Mouse (Mus musculus) neural tube, embryonic 13.5 days (tissue): ENCODE results near the gene Ncf1. TPM values are rescaled to one million over a fixed set of nuclear protein-coding genes. Genes with fewer than 3 reads are reported as not detected.

Experiments
- ATAC-seq: fragments of 200-750 bp; cut with Nextera tagmentation; 2 replicates; pipeline ENCODE4 v1.8.0; 2017; ENCODE audit warnings: low read depth, mild to moderate bottlenecking, moderate TSS enrichment, moderate library complexity
- H3K27ac ChIP-seq: fragments of 300-500 bp; sonication (generic); replicated peaks from 2 replicates; pipeline ENCODE4 v1.5.1; 2015; ENCODE audit warnings: moderate library complexity, mild to moderate bottlenecking, inconsistent platforms
- H3K27me3 ChIP-seq: fragments of 300-500 bp; sonication (generic); 2 replicates; pipeline ENCODE4 v1.6.1; 2015; ENCODE audit warnings: mild to moderate bottlenecking, inconsistent platforms
- H3K36me3 ChIP-seq: fragments of 300-500 bp; sonication (generic); 2 replicates; pipeline ENCODE4 v1.6.1; 2015; ENCODE audit warnings: mild to moderate bottlenecking, inconsistent platforms
- H3K4me1 ChIP-seq: fragments of 300-500 bp; sonication (generic); replicated peaks from 2 replicates; pipeline ENCODE4 v1.6.1; 2015; ENCODE audit warnings: inconsistent platforms
- H3K4me2 ChIP-seq: fragments of 300-500 bp; sonication (generic); 2 replicates; pipeline ENCODE4 v1.6.1; 2015; ENCODE audit warnings: inconsistent platforms, mild to moderate bottlenecking, moderate library complexity
- H3K4me3 ChIP-seq: fragments of 300-500 bp; sonication (generic); 2 replicates; pipeline ENCODE4 v1.5.1; 2015; ENCODE audit warnings: mild to moderate bottlenecking, inconsistent platforms
- H3K9ac ChIP-seq: fragments of 300-500 bp; sonication (generic); 2 replicates; pipeline ENCODE4 v1.6.1; 2015; ENCODE audit warnings: moderate library complexity, mild to moderate bottlenecking, inconsistent platforms
- H3K9me3 ChIP-seq: fragments of 300-500 bp; sonication (generic); 2 replicates; pipeline ENCODE4 v1.6.1; 2016; ENCODE audit warnings: inconsistent platforms
- WGBS: fragments of 180-500 bp; shearing (Covaris S2); methylation state at CpG from one replicate; pipeline ENCODE4 v1.1.7; 2015; 5-methylcytosine and 5-hydroxymethylcytosine counted together
- polyA plus RNA-seq: library from polyadenylated mRNA; unstranded; fragments of >200 nt; fragmentation: Nextera tagmentation; extraction: Ambion mirVana; gene quantifications from 2 replicates; pipeline ENCODE4 v1.2.1, GENCODE M21; 2015

Gene Ncf1
- polyA plus RNA-seq, 1 experiment from 2014 or later: 3.5 TPM

DNA sequence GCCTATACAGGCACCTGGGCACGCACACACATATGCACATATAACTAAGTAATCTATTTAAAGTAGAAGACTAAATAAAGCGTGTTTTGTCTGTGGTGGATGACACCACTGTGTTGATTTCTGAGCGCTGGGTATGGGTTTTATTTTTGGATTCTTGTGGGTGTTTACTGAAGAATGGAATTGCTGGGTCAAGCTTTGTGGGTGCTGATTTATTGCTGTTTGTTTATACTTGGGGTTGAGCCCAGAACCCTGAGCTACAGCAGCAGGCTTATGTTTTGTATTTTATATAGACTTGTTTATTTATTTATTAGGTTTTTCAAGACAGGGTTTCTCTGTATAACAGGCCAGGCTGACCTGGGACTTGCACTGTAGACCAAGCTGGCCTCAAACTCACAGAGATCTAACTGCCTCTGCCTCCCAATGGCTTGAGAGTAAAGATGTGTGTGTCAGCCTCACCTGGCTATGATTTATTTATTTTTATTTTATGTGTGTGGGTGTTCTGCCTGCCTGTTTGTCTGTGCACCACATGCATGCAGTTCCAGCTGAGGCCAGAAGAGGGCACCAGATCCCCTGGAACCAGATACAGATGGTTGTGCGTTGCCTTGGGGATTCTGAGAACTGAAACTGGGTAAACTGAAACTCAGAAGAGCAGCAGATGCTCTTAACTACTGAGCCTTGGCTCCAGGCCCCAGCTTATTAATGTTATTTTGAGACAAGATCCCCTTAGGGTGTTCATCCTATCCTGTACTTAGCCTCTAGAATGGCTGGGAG lies 42.3 kb downstream of the Ncf1 start:
- Histone ChIP-seq H3K4me3 (no peak overlapping the region), H3K4me2 (no peak overlapping the region), H3K27ac (no peak overlapping the region), H3K9ac (no peak overlapping the region), H3K4me1 (peaks cover 16% of the 10 kb centered on the region), H3K36me3 (no peaks in the 10 kb centered on the region), H3K27me3 (no peaks in the 10 kb centered on the region), H3K9me3 (no peaks in the 10 kb centered on the region)
- WGBS: 80% methylated on average over 4 of the region's 4 CpGs
- ATAC-seq: no peak

DNA sequence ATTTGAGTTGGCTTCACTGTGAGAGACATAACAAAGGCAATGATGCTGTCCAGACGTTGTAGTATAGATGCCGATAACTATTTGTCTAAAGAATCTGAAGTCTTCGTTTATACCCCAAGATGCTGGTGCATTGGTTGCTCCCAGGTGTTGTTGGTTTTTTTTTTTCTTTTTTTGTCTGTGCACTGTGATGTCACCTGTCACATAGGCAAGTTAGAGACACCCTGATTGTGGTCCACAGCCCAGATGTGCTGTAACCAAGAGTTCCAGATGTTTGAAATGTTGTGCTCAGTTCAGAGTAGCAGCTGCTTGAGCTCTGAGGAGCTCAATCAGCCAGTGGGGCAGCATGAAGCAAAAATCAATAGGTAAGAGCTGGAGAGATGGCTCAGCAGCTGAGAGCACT lies 43.4 kb downstream of the Ncf1 start:
- no peak overlapping the region for H3K4me2 ChIP-seq
- no peak overlapping the region for H3K4me3 ChIP-seq
- no peak overlapping the region for H3K9ac ChIP-seq
- ATAC-seq: no peak
- no peaks in the 10 kb centered on the region for H3K27me3 ChIP-seq
- H3K27ac ChIP-seq: no peak overlapping the region
- WGBS: 93% methylated on average over 3 of the region's 3 CpGs
- H3K4me1 ChIP-seq: peaks cover 19% of the 10 kb centered on the region
- no peaks in the 10 kb centered on the region for H3K36me3 ChIP-seq
- no peaks in the 10 kb centered on the region for H3K9me3 ChIP-seq

DNA sequence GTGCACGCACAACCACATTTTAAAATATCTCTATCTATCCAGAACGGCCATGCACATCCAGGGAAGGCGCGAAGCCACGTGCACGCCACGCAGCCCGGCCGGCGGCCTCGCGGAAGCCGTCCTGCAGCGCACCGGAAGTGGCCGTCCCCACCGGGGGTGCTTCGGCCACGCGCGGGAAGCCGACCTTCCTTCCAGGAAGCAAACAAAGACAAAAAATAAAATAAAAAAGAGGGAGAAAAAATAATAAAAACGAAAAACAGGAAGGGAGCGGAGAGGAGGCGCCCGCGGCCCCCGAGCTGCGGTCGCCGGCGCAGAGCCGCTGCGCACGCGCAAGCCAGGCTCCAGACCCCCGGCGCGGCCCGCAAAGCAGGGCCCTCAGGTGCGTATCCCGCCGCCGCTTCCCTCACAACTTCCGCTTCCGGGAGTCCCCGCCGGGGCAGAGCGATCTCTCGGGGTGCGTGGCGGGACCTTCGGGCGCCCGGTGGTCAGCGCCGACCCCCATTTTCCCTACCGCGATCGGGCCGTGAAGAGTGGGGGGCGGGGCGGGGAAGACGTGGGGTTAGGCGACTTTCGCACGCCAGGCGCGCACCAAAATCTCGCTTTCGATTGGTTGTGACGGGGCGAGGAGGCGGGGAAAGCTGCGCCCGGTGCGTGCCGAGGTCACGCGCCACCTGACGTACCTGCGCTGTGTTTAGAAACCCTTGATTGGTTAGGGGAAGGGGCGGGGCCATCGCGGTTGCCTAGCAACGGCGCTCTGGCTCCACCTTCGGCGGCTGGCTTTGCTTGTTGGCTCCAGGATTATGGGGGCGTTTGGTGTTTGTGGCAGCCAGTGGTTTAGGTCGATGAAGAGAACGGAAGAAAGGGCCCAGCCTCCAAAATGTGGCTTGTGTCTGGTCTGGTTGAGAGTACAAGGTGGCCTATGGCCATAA lies 45.3 kb downstream of the Ncf1 start, which contains the start of gene Gtf2ird2:
Gene Gtf2ird2, plus strand, starts transcription at position 140 of the 929 bp plus-strand sequence.
- Histone ChIP-seq H3K27me3 (no peaks in the 10 kb centered on the region), H3K9ac (peak within 1 kb of the TSS; percentile 78), H3K4me2 (peak within 1 kb of the TSS; percentile 87), H3K4me1 (peaks cover 19% of the 10 kb centered on the region), H3K4me3 (peak within 1 kb of the TSS; percentile 53), H3K27ac (peak within 1 kb of the TSS; percentile 93), H3K36me3 (no peaks in the 10 kb centered on the region), H3K9me3 (no peaks in the 10 kb centered on the region)
- under 1% methylated on average over 92 of the region's 92 CpGs for WGBS
- ATAC-seq: peak; percentile 95

DNA sequence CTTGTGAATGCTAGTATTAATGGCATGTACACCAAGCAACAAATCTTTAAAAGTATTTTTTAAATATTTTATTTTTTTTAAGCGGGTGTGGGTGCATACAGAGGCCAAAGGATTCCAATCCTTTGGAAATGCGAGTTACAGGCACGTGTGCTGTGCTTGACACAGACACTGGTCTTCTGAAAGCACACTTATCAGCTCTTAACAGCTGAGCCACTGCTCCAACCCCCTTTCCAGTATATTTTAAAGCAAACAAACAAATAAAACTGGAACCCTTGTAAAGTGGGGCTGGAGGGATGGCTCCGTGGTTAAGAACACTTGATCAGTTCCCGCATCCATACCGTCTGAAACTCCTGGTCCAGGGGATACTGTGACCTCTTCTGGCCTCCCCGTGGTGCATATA lies 46.3 kb downstream of the Ncf1 start:
- H3K27ac ChIP-seq: peak overlapping the region; percentile 93
- whole genome bisulfite sequencing: 56% methylated on average over 7 of the region's 7 CpGs

DNA sequence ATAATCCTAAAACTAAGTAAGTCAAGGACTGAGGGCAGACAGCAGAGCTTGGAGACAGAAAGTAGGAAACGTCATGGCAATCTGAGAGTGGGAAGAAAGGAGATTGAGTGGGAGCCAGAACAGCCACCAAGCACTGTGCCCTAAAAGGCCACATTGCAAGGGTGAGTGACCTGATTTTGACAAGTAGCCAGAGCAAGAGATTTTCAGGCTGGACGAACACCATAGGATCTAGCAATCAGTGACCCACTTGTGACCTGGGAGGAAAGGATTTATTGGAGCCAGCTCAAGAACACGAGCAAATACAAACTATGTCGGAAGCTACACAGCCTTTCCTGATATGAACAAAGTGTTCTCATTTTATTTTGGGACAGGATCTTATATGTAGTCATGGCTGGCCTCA lies 46.7 kb downstream of the Ncf1 start:
- Histone ChIP-seq H3K36me3 (no peaks in the 10 kb centered on the region), H3K9ac (peak overlapping the region; percentile 78; the same call in 1 of the 2 replicates), H3K4me2 (peak overlapping the region; percentile 87), H3K27ac (0 out of 2 replicates have a peak overlapping the region, but pooled peaks have one; percentile 18), H3K4me3 (peak overlapping the region; percentile 53), H3K4me1 (peaks cover 19% of the 10 kb centered on the region), H3K9me3 (no peaks in the 10 kb centered on the region), H3K27me3 (no peaks in the 10 kb centered on the region)
- 54% methylated on average over 4 of the region's 4 CpGs for WGBS
- no peak for ATAC-seq

More for the DNA sequence above, 46.3 kb downstream of the Ncf1 start:
- Histone ChIP-seq H3K36me3 (no peaks in the 10 kb centered on the region), H3K4me2 (peak overlapping the region; percentile 87), H3K4me1 (peaks cover 19% of the 10 kb centered on the region), H3K4me3 (peak overlapping the region; percentile 53), H3K27me3 (no peaks in the 10 kb centered on the region), H3K9me3 (no peaks in the 10 kb centered on the region), H3K9ac (peak overlapping the region; percentile 78)
- no peak for ATAC-seq

DNA sequence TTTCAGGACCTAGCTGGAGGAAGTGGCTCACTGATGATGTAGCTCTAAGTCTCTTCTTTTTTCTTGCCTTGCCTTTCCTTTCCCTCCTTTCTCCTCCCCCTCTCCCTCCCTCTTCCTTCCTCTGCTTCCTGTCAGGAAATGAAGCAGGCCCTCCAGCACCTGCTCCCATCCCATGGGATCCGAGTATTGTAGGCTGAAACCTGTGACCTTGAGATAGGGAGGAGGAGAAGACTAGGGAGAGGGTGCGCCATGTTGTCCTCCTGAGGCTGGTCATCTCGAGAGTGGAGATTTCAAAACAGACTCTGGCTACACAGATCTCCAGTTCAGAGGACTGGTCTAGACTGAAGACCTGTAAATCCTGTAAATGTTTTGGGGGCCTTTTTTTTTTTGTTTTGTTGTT lies 47.3 kb downstream of the Ncf1 start:
- H3K27me3 ChIP-seq: no peaks in the 10 kb centered on the region
- 0 out of 2 replicates have a peak overlapping the region, but pooled peaks have one; percentile 5 for H3K27ac ChIP-seq
- ATAC-seq: no peak
- no peaks in the 10 kb centered on the region for H3K9me3 ChIP-seq
- H3K4me1 ChIP-seq: peaks cover 19% of the 10 kb centered on the region
- peak overlapping the region; percentile 47; the same call in 1 of the 2 replicates for H3K9ac ChIP-seq
- H3K36me3 ChIP-seq: no peaks in the 10 kb centered on the region
- H3K4me3 ChIP-seq: no peak overlapping the region
- 56% methylated on average over 3 of the region's 3 CpGs for whole genome bisulfite sequencing
- H3K4me2 ChIP-seq: peak overlapping the region; percentile 87; the same call in 1 of the 2 replicates

DNA sequence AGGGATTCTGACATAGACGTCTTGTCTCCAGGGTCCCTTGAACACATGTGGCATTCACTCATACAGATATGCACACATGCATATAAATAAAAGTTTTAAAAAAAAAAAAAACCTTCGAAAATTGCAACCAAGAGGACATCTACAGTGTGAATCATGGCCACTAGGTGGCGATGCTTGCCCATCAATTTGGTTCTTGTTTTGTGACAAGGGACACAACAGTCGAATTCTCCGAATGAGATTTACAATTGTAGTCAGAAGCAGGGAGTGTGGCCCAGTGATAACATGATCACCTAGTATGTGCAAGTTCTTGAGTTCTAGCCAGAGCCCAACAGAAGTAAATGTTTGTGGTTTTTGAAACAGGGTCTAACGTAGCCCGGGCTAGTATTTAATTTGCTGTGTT lies 49.6 kb downstream of the Ncf1 start:
- Histone ChIP-seq H3K27me3 (no peaks in the 10 kb centered on the region), H3K4me1 (peaks cover 30% of the 10 kb centered on the region), H3K9ac (no peak overlapping the region), H3K9me3 (no peaks in the 10 kb centered on the region), H3K4me3 (no peak overlapping the region), H3K4me2 (no peak overlapping the region), H3K36me3 (no peaks in the 10 kb centered on the region), H3K27ac (no peak overlapping the region)
- no peak for ATAC-seq
- WGBS: 25% methylated on average over 7 of the region's 7 CpGs

DNA sequence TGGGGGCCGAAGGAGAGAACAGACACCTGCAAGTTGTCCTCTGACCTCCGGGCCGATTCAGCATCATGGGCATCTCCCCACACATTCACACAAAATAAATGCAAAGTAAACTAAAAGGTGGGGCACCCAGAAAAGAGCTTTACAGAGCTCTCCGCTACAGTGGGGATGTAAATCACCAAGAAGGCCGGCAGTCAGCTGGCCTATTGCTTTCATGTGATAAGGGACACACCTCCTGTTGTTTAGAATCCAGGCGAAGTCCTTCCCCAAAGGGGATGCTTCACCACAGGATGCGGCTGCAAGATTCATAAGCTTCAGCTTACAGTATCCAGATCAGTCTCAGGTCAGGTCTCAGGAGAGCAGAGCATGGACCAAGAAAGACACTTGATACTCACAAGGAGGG lies 50.9 kb downstream of the Ncf1 start:
- Histone ChIP-seq H3K4me1 (peaks cover 31% of the 10 kb centered on the region), H3K4me3 (no peak overlapping the region), H3K9ac (no peak overlapping the region), H3K27ac (no peak overlapping the region), H3K27me3 (no peaks in the 10 kb centered on the region), H3K9me3 (no peaks in the 10 kb centered on the region), H3K36me3 (no peaks in the 10 kb centered on the region), H3K4me2 (no peak overlapping the region)
- no peak for ATAC-seq
- 77% methylated on average over 7 of the region's 7 CpGs for WGBS

DNA sequence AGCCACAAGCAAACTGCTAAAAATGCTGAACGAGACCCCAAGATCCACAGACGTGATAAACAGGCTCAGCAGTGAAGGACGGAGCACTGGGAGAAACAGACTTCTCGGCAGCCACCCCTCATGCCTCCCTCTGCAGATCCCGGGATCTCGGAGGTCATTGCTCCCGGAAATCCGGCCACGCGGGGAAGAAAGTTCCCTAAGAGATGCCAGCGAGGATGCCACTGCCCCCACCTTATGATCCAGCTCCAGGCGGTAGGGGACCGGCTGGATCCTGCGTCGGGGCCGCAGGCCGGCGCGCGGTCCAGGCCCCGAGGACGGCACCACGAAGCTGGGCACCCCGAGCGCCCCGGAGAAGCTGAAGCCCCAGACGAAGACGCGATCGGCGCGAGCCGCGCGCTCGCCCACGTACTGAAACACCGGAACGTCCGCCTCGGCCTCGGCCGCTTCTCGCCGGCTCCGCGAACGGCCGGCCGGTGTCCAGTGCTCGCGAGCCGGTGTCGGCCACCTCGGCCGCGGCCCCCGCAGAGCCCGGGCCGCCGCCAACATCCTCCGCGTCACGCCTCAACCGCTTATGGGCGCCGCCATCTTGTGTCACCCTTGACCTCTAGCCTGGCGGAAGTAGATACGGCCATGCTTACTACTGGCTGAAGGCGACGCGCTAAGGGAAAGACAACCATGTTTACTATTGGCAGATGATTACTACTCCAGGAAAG lies 53.1 kb downstream of the Ncf1 start, which contains the start of gene Rcc1l:
Gene Rcc1l, minus strand, starts transcription at position 606 of the 713 bp plus-strand sequence.
- ATAC-seq: peak; percentile 91
- peak within 1 kb of the TSS; percentile 71 for H3K9ac ChIP-seq

DNA sequence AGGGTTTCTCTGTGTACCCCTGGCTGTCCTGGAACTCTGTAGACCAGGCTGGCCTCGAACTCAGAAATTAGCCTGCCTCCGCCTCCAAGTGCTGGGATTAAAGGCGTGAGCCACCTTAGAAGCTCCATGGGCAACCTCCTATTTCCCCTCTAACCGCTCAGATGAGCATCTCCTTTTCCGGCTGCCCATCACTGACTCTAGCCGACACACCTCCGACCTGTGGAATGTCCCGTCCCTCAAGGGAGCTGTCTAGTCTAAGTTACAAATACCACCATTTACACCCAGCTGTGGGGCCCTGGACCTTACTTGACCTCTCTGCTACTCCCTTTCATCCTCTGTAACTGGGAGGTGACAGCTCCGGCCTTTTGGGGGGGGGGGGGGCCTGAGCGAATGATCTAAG lies 53.7 kb downstream of the Ncf1 start:
- Histone ChIP-seq H3K27me3 (no peaks in the 10 kb centered on the region), H3K27ac (peak overlapping the region; percentile 76), H3K9ac (peak overlapping the region; percentile 71), H3K9me3 (no peaks in the 10 kb centered on the region), H3K4me2 (peak overlapping the region; percentile 84), H3K36me3 (peaks cover 14% of the 10 kb centered on the region; the same call in 1 of the 2 replicates), H3K4me1 (peaks cover 15% of the 10 kb centered on the region), H3K4me3 (peak overlapping the region; percentile 95)
- no peak for ATAC-seq
- 9% methylated on average over 10 of the region's 10 CpGs for WGBS

More for the DNA sequence above, 53.1 kb downstream of the Ncf1 start, which contains the start of gene Rcc1l:
- under 1% methylated on average over 72 of the region's 72 CpGs for WGBS
- H3K4me3 ChIP-seq: peak within 1 kb of the TSS; percentile 95
- peak within 1 kb of the TSS; percentile 84 for H3K4me2 ChIP-seq
- H3K27ac ChIP-seq: peak within 1 kb of the TSS; percentile 76
- peaks cover 15% of the 10 kb centered on the region for H3K4me1 ChIP-seq
- peaks cover 9% of the 10 kb centered on the region; the same call in 1 of the 2 replicates for H3K36me3 ChIP-seq
- no peaks in the 10 kb centered on the region for H3K27me3 ChIP-seq
- no peaks in the 10 kb centered on the region for H3K9me3 ChIP-seq

DNA sequence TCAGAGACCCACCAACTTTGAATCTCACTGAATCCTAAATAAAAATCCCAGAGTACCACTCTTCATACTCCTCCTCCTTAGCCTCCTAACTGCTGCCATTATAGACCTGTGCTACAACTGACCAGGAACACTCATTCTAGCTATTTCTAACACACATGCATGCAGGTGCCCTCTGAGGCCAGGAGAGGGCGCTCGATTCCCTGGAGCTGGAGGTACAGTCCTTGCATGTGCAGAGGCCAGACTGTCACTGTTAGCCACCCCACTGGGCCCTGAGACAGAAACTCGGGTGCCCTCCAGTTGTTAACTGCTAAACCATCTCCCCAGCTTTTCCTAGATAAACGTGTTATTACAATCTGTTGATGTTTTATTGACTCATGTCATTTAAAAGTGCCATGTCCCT lies 56.2 kb downstream of the Ncf1 start:
- H3K27me3 ChIP-seq: no peaks in the 10 kb centered on the region
- no peak overlapping the region for H3K27ac ChIP-seq
- H3K36me3 ChIP-seq: peaks cover 20% of the 10 kb centered on the region
- H3K4me2 ChIP-seq: no peak overlapping the region
- H3K4me3 ChIP-seq: no peak overlapping the region
- WGBS: 46% methylated on average over 4 of the region's 4 CpGs
- H3K9me3 ChIP-seq: no peaks in the 10 kb centered on the region
- H3K9ac ChIP-seq: no peak overlapping the region
- H3K4me1 ChIP-seq: peaks cover 15% of the 10 kb centered on the region
- ATAC-seq: no peak
